Mouse (Mus musculus): Measurements from ENCODE around the gene Tnni1.

DNA sequence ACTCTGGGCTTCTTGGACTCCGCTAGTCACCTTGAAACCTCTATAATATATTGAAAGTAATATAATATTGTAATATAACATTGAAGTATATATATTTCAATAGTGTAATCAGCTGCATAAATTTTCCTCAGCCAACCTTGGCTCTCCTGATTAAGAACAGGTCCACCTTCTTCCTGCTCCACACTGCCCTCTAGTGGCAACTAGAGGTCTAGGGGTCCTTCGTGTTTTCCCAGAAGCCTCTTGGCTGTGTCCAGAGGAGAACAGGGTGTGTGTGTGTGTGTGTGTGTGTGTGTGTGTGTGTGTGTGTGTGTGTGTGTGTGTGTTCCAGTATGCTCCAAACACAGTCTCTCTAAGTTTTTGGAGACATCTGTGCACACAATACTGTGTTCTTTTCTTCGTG is 8.6 kb downstream of the Tnni1 start:
- TF ChIP-seq POLR2A (IDR thresholded peaks at IDR 0.05; ENCODE audit: control insufficient read depth, extremely low read depth, insufficient read depth, low read length, poor library complexity), result no peak
- TF ChIP-seq CTCF (IDR thresholded peaks at IDR 0.05; ENCODE audit: borderline replicate concordance, control insufficient read depth, extremely low read depth, insufficient read depth, low read length, poor library complexity), result peak; percentile 24; the same call in 1 of the 2 replicates

All from thymus, adult 2 months (tissue).